Mouse (Mus musculus) lung, postnatal 25 days (tissue): ENCODE measurements around the gene Smu1.
"Not testable (repeated sequence)": the region's sequence is repeated elsewhere in the genome, so short reads cannot be mapped to it uniquely, and the experiment has no call there.

ENCODE experiments used
- DNase-seq: peaks from one replicate; pipeline ENCODE4 v3.0.0; 2022; ENCODE audit warnings: low spot score

Smu1 gene

GRCm38 (mm10) chr4:40757780-40758420 lies at the start of gene Smu1:
Gene Smu1, minus strand, starts transcription at chr4:40757923.
- peak; percentile 96 for DNase-seq

GRCm38 (mm10) chr4:40807382-40807781 lies 49.7 kb upstream of the Smu1 start:
- DNase-seq, result no peak

GRCm38 (mm10) chr4:40805401-40805800 lies 47.7 kb upstream of the Smu1 start:
- no peak for DNase-seq

GRCm38 (mm10) chr4:40802787-40803186 lies 45.1 kb upstream of the Smu1 start:
- no peak for DNase-seq

- DNase-seq, result no peak
These were observed 44.2 kb upstream of the Smu1 start for GRCm38 (mm10) chr4:40801908-40802307.

- DNase-seq, result no peak
These were observed 43.1 kb upstream of the Smu1 start for GRCm38 (mm10) chr4:40800873-40801272.

- not testable (repeated sequence) for DNase-seq
These were observed 41.3 kb upstream of the Smu1 start for GRCm38 (mm10) chr4:40798833-40799555.

- no peak for DNase-seq
These were observed 38.0 kb upstream of the Smu1 start for GRCm38 (mm10) chr4:40795761-40796160.

- no peak for DNase-seq
These were observed 36.6 kb upstream of the Smu1 start for GRCm38 (mm10) chr4:40794320-40794719.

GRCm38 (mm10) chr4:40791176-40791575 lies 33.5 kb upstream of the Smu1 start:
- no peak for DNase-seq

- no peak for DNase-seq
These were observed 28.9 kb upstream of the Smu1 start for GRCm38 (mm10) chr4:40786578-40786977.

GRCm38 (mm10) chr4:40785620-40786166 lies 28.0 kb upstream of the Smu1 start:
- no peak for DNase-seq

GRCm38 (mm10) chr4:40784556-40785169 lies 26.9 kb upstream of the Smu1 start:
- DNase-seq, result peak; percentile 61

GRCm38 (mm10) chr4:40783049-40783448 lies 25.3 kb upstream of the Smu1 start:
- no peak for DNase-seq

GRCm38 (mm10) chr4:40781797-40782495 lies 24.2 kb upstream of the Smu1 start:
- peak; percentile 14 for DNase-seq

GRCm38 (mm10) chr4:40781143-40781542 lies 23.4 kb upstream of the Smu1 start:
- peak; percentile 63 for DNase-seq

GRCm38 (mm10) chr4:40778656-40779055 lies 20.9 kb upstream of the Smu1 start:
- DNase-seq, result no peak

GRCm38 (mm10) chr4:40777116-40777515 lies 19.4 kb upstream of the Smu1 start:
- DNase-seq, result peak; percentile 23

- DNase-seq, result no peak
These were observed 18.7 kb upstream of the Smu1 start for GRCm38 (mm10) chr4:40776416-40776815.

GRCm38 (mm10) chr4:40774279-40775259 lies 16.8 kb upstream of the Smu1 start:
- DNase-seq, result peak; percentile 86

- no peak for DNase-seq
These were observed 2.2 kb upstream of the Smu1 start for GRCm38 (mm10) chr4:40759876-40760275.
